Mouse (Mus musculus): Measurements from ENCODE around the gene Dnmt1. TPM values are rescaled to one million over a fixed set of nuclear protein-coding genes. Genes with fewer than 3 reads are reported as not detected.

Dnmt1 gene
- total RNA-seq, 2 experiments from 2014 or later: 11.6 to 12.8 TPM

DNA sequence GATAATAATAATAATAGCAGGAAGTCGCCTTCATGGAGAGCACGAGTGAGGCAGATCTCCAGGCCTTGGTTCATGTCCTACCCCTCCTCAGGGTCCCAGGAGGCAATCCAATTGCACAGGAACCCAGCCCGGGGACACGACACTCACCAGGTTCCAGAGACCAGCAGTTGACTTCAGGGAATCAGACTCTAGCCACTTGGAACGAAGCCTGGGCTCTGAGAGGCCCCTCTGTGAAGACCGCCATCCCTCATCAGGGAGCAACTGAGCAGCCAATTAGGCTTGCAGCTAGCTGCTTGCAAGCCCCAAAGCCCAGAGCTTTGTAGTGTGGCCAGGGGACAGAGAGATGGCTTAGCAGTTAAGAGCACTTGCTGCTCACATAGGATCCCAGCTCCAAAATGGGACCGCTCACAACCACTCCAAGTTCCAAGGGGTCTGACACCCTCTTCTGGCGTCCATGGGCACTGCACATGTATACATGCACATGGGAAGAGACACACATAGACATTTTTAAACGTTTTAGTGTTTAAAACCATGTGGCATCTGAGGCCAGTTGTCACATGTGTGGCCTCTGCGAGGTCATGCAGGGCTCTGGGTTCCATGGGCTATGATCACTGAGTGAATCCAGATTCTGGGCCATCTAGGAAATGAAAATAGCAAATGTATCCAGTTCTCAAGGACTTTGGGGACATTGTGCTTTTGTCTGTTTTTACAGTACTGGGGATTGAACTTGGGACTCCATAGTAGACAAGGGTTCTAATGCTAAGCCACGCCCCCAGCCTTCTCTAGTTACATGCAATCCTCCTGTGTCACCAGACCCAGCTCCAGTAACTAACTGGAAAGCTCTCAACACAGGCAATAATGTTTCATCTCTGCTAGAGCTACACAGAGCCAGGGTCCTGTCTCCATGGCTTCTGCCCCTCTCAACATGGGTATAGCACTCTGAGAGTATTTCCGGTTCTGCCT is 89.2 kb downstream of the Dnmt1 start:
- intact Hi-C loops (cut with DNase I; ENCODE audit: low total_unique reads): no loop called here
- DNase-seq: no peak

DNA sequence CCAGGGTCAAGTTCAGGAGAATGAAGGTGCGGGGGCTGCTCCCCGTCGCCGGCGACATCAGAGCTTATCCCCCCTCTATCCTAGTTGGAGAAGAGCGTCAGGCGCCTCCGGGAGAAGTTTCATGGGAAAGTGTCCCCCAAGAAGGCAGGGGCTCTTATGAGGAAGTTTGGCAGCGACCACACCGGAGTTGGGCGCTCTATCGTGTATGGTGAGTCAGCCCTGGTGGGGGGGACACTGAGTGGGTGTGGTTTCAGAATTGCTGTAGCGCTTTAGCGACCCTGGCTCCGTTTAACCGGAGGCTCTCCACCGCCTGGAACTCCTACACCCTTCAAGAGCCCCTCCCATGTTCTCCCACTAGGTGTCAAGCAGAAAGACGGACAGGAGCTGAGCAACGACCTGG is 90.4 kb downstream of the Dnmt1 start:
- intact Hi-C loops (cut with DNase I; ENCODE audit: low total_unique reads): no loop called here
- peak; percentile 32 for DNase-seq

DNA sequence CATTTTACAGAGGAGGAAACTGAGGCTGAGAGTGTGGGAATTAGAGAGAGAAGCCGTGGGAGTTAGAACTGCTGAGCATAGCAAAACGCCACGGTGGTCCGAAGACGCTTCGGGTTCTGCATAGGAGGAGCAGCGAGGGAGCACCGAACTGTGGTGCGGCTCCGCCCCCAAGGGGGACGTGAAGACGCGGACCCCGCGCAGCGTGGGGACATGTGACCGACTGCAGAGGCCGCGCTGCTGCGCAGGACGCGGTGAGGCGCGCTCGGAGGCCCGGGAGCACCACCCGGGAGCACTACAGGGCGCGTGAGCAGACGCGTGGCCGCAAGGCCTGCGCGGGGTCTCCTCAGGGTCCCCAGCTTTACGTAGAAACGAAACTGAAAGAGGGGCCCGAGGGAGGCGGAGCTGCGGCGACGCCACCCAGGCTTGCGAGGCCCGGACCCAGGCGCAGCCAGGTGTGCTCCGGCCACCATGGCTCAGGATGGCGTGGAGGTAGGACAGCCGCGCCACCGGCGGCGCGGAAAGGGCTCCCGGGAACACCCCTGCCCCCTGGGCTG is 91.2 kb downstream of the Dnmt1 start, which contains the start of gene A230050P20Rik:
Gene A230050P20Rik (plus strand): TSS at position 195 of the 554 bp plus-strand sequence.
- DNase-seq: peak; percentile 54
- intact Hi-C loops (cut with DNase I; ENCODE audit: low total_unique reads): no loop called here

DNA sequence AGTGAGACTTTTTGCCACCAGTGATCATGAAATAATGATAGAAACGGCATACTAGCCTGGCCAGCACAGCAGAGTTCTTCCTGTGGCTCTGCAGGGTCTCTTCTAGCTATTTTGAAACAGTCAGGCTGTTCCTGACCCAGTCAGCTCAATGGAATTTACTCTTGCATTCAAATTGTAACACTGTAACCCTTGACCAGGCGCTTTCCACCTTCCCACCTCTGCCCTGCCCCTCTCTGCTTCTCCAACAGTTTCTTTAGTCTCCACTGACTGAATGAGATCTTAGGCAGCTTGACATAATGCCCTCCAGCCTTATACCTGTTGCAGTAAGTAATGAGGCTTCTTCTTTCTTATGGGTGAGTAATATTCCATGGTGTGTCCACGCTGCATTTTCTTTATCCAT is 92.8 kb downstream of the Dnmt1 start:
- intact Hi-C loops (cut with DNase I; ENCODE audit: low total_unique reads): no loop called here
- no peak for DNase-seq

DNA sequence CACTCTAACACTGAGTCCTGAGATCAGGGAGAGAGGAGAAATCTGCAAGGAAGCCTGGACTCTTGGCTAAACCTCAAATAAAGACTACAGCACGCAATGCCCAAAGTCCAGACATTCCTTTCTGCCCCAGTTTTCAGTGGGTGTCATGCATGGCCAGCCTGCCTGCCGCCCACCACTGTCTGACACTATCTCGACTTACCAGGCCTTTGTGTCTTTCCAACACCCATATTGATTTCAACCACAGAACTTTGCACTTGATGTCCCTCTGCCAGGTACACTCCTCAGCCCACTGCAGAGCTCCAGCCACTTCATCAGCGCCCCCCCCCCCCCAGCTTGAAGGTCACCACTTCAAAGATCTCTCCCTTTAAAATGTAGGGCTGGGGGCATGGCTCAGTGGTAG is 97.5 kb downstream of the Dnmt1 start:
- intact Hi-C loops (cut with DNase I; ENCODE audit: low total_unique reads): no loop called here
- DNase-seq: no peak

DNA sequence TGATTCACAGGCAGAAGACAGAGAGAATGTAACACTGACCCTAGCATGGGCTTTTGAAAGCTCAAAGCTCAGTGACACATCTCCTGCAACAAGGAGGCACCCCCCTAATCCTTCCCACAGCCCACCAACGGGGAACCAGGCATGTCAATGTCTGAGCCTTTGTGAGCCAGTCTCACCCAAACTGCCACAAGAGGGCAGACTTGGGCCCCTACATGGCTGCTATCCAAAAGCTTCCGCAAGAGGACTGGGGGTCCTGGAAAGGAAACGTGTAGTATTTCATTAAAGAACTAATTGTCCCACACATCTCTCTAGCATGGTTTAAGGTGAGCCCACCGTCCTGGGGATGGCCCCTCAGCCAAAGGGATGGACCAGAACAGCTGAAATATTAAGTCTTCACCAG is 97.9 kb downstream of the Dnmt1 start:
- intact Hi-C loops (cut with DNase I; ENCODE audit: low total_unique reads): no loop called here
- DNase-seq: peak; percentile 21

DNA sequence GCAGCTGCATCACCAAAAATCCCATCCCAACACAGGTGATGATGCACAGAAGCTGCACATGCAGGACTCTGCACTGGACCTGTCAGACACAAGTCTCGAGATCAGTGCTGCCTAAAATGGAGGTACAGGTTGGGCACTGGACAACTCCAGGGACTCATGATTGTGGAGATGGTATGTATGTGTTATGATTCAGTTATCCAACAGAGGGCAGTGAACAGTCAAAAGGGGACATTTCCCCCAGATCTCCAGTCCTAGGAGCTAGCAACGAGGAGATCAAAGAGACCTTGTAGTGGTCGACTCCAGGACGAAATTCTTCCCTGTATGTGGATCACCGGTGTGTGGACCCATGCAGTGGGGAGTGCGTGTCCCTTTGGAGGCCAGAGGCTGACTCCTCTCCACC is 99.8 kb downstream of the Dnmt1 start:
- intact Hi-C loops (cut with DNase I; ENCODE audit: low total_unique reads): no loop called here

More for the DNA sequence above, 99.8 kb downstream of the Dnmt1 start:
- no peak for DNase-seq

Small RNA genes lying within 50 kb of the gene (microRNA-seq; reads per million reads assigned to microRNA genes)
- gene Mir7081: 0 reads per million in 2 experiments

Other genes with a start within 250 kb of the Dnmt1 start
- gene Olfm2, start 213.5 kb downstream of the Dnmt1 start, total RNA-seq (2021): under 1 TPM in 1 of 2 experiments, not detected in 1; 0.29 TPM
- 10 to 100 TPM; 55.2 to 69.0 TPM for gene Col5a3, start 144.8 kb downstream of the Dnmt1 start, total RNA-seq (2021)
- under 1 TPM in 1 of 2 experiments, not detected in 1; 0.22 TPM for gene Rdh8, start 141.4 kb downstream of the Dnmt1 start, total RNA-seq (2021)
- 1 to 10 TPM; 3.3 to 3.4 TPM for gene A230050P20Rik, start 91.2 kb downstream of the Dnmt1 start, total RNA-seq (2021)
- gene Angptl6, start 80.2 kb downstream of the Dnmt1 start, total RNA-seq (2021): 1 to 10 TPM; 3.5 to 4.1 TPM
- 10 to 100 TPM in 1 of 2 experiments, 1 to 10 TPM in 1; 9.7 to 11.9 TPM for gene Ppan, start 71.7 kb downstream of the Dnmt1 start, total RNA-seq (2021)
- gene Eif3g, start 61.3 kb downstream of the Dnmt1 start, total RNA-seq (2021): 100 to 1,000 TPM; 105 to 114 TPM
- gene S1pr2, start 16.9 kb upstream of the Dnmt1 start, total RNA-seq (2021): 1 to 10 TPM; 4.5 to 7.8 TPM
- gene Mrpl4, start 42.9 kb upstream of the Dnmt1 start, total RNA-seq (2021): 10 to 100 TPM; 50.8 to 54.9 TPM
- 1 to 10 TPM; 3.1 to 3.4 TPM for gene Icam1, start 56.1 kb upstream of the Dnmt1 start, total RNA-seq (2021)
- gene Icam4, start 69.5 kb upstream of the Dnmt1 start, total RNA-seq (2021): under 1 TPM; 0.29 to 0.43 TPM
- gene Icam5, start 72.2 kb upstream of the Dnmt1 start, total RNA-seq (2021): under 1 TPM; 0.07 to 0.10 TPM
- not detected for gene Zglp1, start 107.2 kb upstream of the Dnmt1 start, total RNA-seq (2021)
- gene Gm49373, start 113.2 kb upstream of the Dnmt1 start, total RNA-seq (2021): under 1 TPM in 1 of 2 experiments, not detected in 1; 0.13 TPM
- gene Fdx1l, start 113.7 kb upstream of the Dnmt1 start, total RNA-seq (2021): 10 to 100 TPM; 25.5 to 26.5 TPM
- 1 to 10 TPM in 1 of 2 experiments, under 1 TPM in 1; 0.92 to 1.1 TPM for gene Gm38431, start 132.1 kb upstream of the Dnmt1 start, total RNA-seq (2021)
- 10 to 100 TPM; 16.2 to 19.6 TPM for gene Raver1, start 132.1 kb upstream of the Dnmt1 start, total RNA-seq (2021)
- gene Tyk2, start 171.4 kb upstream of the Dnmt1 start, total RNA-seq (2021): 1 to 10 TPM; 4.9 to 5.3 TPM
- 100 to 1,000 TPM; 138 to 139 TPM for gene Cdc37, start 190.1 kb upstream of the Dnmt1 start, total RNA-seq (2021)
- 10 to 100 TPM; 26.1 to 27.1 TPM for gene Pde4a, start 205.8 kb upstream of the Dnmt1 start, total RNA-seq (2021)

All from gastrocnemius, postnatal 14 days (tissue).